Mouse (Mus musculus) limb, embryonic 13.5 days (tissue): ENCODE results near the gene Stk25. TPM values are rescaled to one million over a fixed set of nuclear protein-coding genes. Genes with fewer than 3 reads are reported as not detected.

ENCODE experiments used
- ATAC-seq: fragments of 200-750 bp; cut with Nextera tagmentation; 2 replicates; pipeline ENCODE4 v1.8.0; 2017; ENCODE audit warnings: low read depth, moderate number of reproducible peaks, moderate TSS enrichment; ENCODE audit not compliant: low FRiP score
- H3K27ac ChIP-seq: fragments of 300-500 bp; sonication (generic); 2 replicates; pipeline ENCODE4 v1.5.1; 2015; ENCODE audit warnings: inconsistent platforms, mild to moderate bottlenecking, moderate library complexity
- H3K27me3 ChIP-seq: fragments of 300-500 bp; sonication (generic); 2 replicates; pipeline ENCODE4 v1.6.1; 2015; ENCODE audit warnings: mild to moderate bottlenecking, inconsistent platforms
- H3K36me3 ChIP-seq: fragments of 300-500 bp; sonication (generic); 2 replicates; pipeline ENCODE4 v1.6.1; 2015; ENCODE audit warnings: inconsistent platforms, mild to moderate bottlenecking, moderate library complexity
- H3K4me1 ChIP-seq: fragments of 300-500 bp; sonication (generic); 2 replicates; pipeline ENCODE4 v1.6.1; 2015; ENCODE audit warnings: inconsistent platforms
- H3K4me2 ChIP-seq: fragments of 300-500 bp; sonication (generic); replicated peaks from 2 replicates; pipeline ENCODE4 v1.6.1; 2015; ENCODE audit warnings: inconsistent platforms, mild to moderate bottlenecking, moderate library complexity
- H3K4me3 ChIP-seq: fragments of 300-500 bp; sonication (generic); 2 replicates; pipeline ENCODE4 v1.5.1; 2015; ENCODE audit warnings: moderate library complexity, mild to moderate bottlenecking, inconsistent platforms
- H3K9ac ChIP-seq: fragments of 300-500 bp; sonication (generic); 2 replicates; pipeline ENCODE4 v1.6.1; 2015; ENCODE audit warnings: mild to moderate bottlenecking, inconsistent platforms
- H3K9me3 ChIP-seq: fragments of 300-500 bp; sonication (generic); 2 replicates; pipeline ENCODE4 v1.6.1; 2016; ENCODE audit warnings: inconsistent platforms
- WGBS: fragments of 180-500 bp; shearing (Covaris S2); methylation state at CpG from one replicate; pipeline ENCODE4 v1.1.7; 2015; 5-methylcytosine and 5-hydroxymethylcytosine counted together
- polyA plus RNA-seq: library from polyadenylated mRNA; unstranded; fragments of >200 nt; fragmentation: Nextera tagmentation; extraction: Ambion mirVana; gene quantifications from 2 replicates; pipeline ENCODE4 v1.2.1, GENCODE M21; 2015

Stk25 gene
- polyA plus RNA-seq, 1 experiment from 2014 or later, result 200 TPM

DNA sequence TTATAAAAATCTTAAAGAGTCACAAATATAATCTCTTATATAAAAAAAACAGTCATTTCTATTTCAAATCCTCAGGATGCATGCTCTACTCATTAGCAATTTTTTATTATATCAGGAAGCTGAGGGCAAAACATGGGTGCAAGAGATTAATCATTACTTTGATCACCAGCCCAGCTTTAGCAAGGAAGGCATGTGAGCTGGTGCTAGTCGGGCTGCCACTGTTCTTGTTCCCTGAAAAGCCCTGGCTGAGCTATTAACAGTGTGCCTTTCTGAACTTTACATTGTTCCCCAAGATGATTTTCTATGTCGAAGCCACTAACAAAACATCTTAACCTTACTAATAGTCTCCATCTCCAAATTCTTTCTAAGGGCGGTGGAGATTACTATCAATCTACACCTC is 70.1 kb downstream of the Stk25 start:
- peaks cover 9% of the 10 kb centered on the region for H3K36me3 ChIP-seq
- no peak overlapping the region for H3K4me2 ChIP-seq
- no peaks in the 10 kb centered on the region for H3K27me3 ChIP-seq
- H3K27ac ChIP-seq, result no peak overlapping the region
- H3K9ac ChIP-seq, result no peak overlapping the region
- H3K9me3 ChIP-seq, result no peaks in the 10 kb centered on the region
- no peak overlapping the region for H3K4me3 ChIP-seq
- ATAC-seq, result no peak
- no peaks in the 10 kb centered on the region for H3K4me1 ChIP-seq
- 80% methylated on average over 3 of the region's 3 CpGs for WGBS

- H3K4me3 ChIP-seq, result no peak overlapping the region
- H3K9ac ChIP-seq, result no peak overlapping the region
- WGBS, result 93% methylated on average over 7 of the region's 7 CpGs
- H3K27me3 ChIP-seq, result no peaks in the 10 kb centered on the region
- peaks cover 43% of the 10 kb centered on the region for H3K36me3 ChIP-seq
- ATAC-seq, result no peak
- no peaks in the 10 kb centered on the region for H3K4me1 ChIP-seq
- H3K4me2 ChIP-seq, result no peak overlapping the region
- H3K9me3 ChIP-seq, result no peaks in the 10 kb centered on the region
- H3K27ac ChIP-seq, result no peak overlapping the region
These were observed 76.9 kb downstream of the Stk25 start for GRCm38 (mm10) chr1:93581545-93581944.

DNA sequence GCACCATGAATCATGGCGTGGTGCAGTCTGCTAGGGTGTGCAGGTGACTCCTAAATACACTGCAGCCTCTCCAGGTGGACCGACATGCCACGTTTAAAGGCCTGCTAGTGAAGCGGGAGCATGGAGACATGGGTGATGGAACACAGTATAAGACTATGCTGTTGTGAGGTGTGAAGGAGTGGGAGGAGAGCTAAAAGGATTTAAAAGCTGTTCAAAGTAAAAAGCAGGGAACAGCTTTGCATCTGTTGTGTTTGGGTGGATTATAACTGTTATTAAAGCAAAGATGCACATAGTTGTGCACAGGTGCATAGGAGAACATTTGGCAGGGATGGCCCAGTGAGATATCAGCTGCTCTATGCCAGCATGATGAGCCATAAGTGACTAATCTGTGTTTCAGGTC is 80.6 kb downstream of the Stk25 start:
- no peak for ATAC-seq
- H3K9me3 ChIP-seq, result no peaks in the 10 kb centered on the region
- peaks cover 51% of the 10 kb centered on the region for H3K36me3 ChIP-seq
- no peak overlapping the region for H3K9ac ChIP-seq
- no peaks in the 10 kb centered on the region for H3K4me1 ChIP-seq
- 87% methylated on average over 4 of the region's 4 CpGs for WGBS
- no peak overlapping the region for H3K4me3 ChIP-seq
- H3K4me2 ChIP-seq, result no peak overlapping the region
- no peak overlapping the region for H3K27ac ChIP-seq
- H3K27me3 ChIP-seq, result no peaks in the 10 kb centered on the region

- no peaks in the 10 kb centered on the region for H3K9me3 ChIP-seq
- H3K4me1 ChIP-seq, result no peaks in the 10 kb centered on the region
- H3K4me3 ChIP-seq, result no peak overlapping the region
- ATAC-seq, result no peak
- H3K36me3 ChIP-seq, result peaks cover 47% of the 10 kb centered on the region
- 63% methylated on average over 3 of the region's 3 CpGs for WGBS
- no peak overlapping the region for H3K4me2 ChIP-seq
- no peaks in the 10 kb centered on the region for H3K27me3 ChIP-seq
- no peak overlapping the region for H3K9ac ChIP-seq
- H3K27ac ChIP-seq, result no peak overlapping the region
These were observed 81.4 kb downstream of the Stk25 start for GRCm38 (mm10) chr1:93577066-93577465.

Other genes with a start within 250 kb of the Stk25 start
- 185 and 201 TPM in 2 replicates for gene Hdlbp, start 179.8 kb downstream of the Stk25 start, polyA plus RNA-seq
- 7.0 and 8.0 TPM in 2 replicates for gene Farp2, start 146.6 kb downstream of the Stk25 start, polyA plus RNA-seq
- gene Bok, start 27.0 kb upstream of the Stk25 start, polyA plus RNA-seq, result 25.5 and 26.5 TPM in 2 replicates
- gene Atg4b, start 92.8 kb upstream of the Stk25 start, polyA plus RNA-seq, result 88.0 and 99.4 TPM in 2 replicates
- 54.4 and 55.2 TPM in 2 replicates for gene Thap4, start 96.2 kb upstream of the Stk25 start, polyA plus RNA-seq
- 251 and 255 TPM in 2 replicates for gene Dtymk, start 143.3 kb upstream of the Stk25 start, polyA plus RNA-seq
- gene Ing5, start 145.3 kb upstream of the Stk25 start, polyA plus RNA-seq, result 15.1 and 15.6 TPM in 2 replicates
- 17.3 and 18.4 TPM in 2 replicates for gene D2hgdh, start 166.2 kb upstream of the Stk25 start, polyA plus RNA-seq
- gene Gal3st2, start 202.6 kb upstream of the Stk25 start, polyA plus RNA-seq, result 0.17 TPM in 1 of 2 replicates, not detected in the other